Mouse (Mus musculus) cerebellum, adult 11-12 months (tissue): ENCODE data around the gene Pparg.

Experiments used
- DNase-seq: peaks from one replicate; pipeline ENCODE4 v3.0.0; 2022

Pparg gene

GRCm38 (mm10) chr6:115518352-115518751 is 157.6 kb downstream of the Pparg start:
- no peak for DNase-seq

DNA sequence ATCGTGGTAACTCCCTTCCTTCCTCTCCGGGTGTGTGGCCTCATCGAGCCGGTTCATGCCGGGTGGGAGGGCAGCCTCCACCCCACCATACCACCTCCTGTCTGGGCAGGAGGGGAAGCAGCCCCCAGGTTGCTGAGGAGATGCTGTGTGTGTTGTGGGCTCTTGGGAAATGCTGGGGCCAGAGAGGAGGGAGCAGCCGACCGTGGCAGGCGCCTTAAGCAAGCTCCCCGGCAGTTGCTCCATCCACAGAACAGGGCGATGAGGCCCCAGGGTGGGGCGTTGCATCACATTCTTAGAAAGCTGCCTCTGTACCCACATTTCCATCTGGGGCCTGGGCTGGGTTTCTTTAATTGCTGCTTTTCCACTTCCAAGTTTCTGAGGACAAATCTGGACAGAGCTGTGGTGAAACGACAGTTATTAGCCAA is 158.5 kb downstream of the Pparg start:
- DNase-seq: no peak

GRCm38 (mm10) chr6:115521923-115522322 is 161.2 kb downstream of the Pparg start:
- DNase-seq: no peak

DNA sequence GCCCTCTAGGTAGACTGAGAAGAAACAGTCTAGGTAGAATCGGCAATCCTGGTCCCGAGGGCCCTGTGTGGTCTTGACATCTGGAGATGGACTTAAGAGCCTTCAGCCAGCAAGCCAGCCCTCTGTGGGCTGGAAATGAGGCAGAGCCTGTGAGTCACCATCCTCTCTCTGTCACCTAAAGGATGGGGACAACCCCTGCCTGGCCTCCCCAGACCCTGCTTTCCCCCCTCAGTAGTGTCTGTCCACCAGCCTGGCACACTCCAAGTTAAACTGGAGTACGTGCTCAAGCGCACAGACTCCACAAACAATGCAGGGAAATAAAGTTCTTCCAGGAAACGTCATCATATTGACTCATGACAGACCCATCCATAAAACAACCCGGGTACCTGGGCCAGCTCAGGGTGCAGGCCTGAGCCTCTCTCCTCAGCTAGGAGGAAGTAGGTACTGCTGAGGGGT is 162.0 kb downstream of the Pparg start:
- no peak for DNase-seq

- peak; percentile 78 for DNase-seq
These were observed 162.4 kb downstream of the Pparg start for GRCm38 (mm10) chr6:115523201-115523600.

GRCm38 (mm10) chr6:115524449-115524990 is 163.8 kb downstream of the Pparg start:
- DNase-seq: no peak

DNA sequence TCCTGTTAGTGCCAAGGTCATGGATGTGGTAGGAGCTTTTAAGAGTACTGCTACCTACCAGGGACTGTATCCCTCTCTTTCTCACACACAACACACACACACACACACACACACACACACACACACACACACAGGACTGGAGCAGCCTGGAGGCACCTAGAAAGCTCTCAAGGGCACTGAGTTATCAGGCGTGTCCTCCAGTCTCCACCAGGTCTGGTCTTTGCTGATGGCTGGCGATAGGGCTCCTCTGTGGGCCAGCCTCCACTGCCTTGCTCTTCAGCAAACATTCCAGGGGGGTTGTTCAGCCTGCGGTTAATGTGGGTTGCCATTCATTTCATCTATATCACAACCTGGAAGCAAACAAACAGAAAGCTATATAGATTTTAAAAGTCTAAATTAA is 166.7 kb downstream of the Pparg start:
- DNase-seq: no peak

GRCm38 (mm10) chr6:115528372-115528771 is 167.6 kb downstream of the Pparg start:
- no peak for DNase-seq

DNA sequence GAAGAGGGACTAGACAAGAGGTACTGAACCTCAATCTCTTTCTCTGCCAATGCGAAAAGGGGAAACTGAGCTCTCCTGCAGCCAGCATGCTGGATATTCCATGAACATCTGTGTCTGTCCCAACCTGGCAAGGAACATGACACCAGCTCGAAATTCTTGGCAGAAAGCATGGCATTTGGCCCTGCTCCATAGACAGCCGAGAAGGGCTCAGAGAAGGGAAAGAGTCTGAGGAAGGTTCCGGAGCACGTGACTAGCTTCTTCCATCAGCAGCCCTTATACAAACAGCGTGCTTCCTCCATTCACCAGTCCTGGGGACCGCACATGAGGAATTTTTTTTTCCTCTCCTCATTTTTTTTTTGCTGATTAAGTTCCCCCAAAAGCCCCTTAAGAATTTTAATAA is 173.9 kb downstream of the Pparg start:
- peak; percentile 39 for DNase-seq

DNA sequence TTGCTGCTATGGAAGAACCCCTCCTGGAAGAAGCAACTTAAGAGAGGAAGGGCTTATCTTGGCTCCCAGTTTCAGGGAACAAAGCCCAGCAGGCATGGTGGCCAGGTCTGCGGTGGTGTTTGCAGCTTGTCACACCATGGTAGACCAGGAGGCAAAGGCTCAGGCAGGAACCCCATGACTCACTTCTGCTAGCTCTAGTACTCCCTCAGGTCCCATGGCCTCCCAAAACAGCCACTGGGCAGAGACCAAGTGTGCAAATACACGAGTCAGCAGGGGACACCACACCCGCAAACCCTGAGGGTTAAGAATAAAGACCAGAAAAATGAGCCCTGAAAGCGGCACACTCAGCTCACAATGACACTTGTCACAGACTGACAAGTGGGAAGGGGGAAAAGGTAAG is 175.4 kb downstream of the Pparg start:
- DNase-seq: no peak

- peak; percentile 76 for DNase-seq
These were observed 178.1 kb downstream of the Pparg start for GRCm38 (mm10) chr6:115538645-115539429.
